Mouse (Mus musculus) midbrain, embryonic 14.5 days (tissue): ENCODE measurements around the gene Cyth2. TPM values are rescaled to one million over a fixed set of nuclear protein-coding genes. Genes with fewer than 3 reads are reported as not detected.

Experiments used
- ATAC-seq: fragments of 200-750 bp; cut with Nextera tagmentation; 2 replicates; pipeline ENCODE4 v1.8.0; 2017; ENCODE audit warnings: moderate number of reproducible peaks, moderate library complexity; ENCODE audit not compliant: low FRiP score, low TSS enrichment
- DNase-seq: peaks from one replicate; pipeline ENCODE4 v3.0.0-alpha.2; 2015
- H3K27ac ChIP-seq: fragments of 300-500 bp; sonication (generic); replicated peaks from 2 replicates; pipeline ENCODE4 v1.5.1; 2014; ENCODE audit warnings: mild to moderate bottlenecking, low read depth, low read length, moderate library complexity
- H3K27me3 ChIP-seq: fragments of 300-500 bp; sonication (generic); 2 replicates; pipeline ENCODE4 v1.6.1; 2014; ENCODE audit warnings: low read length, control low read depth, mixed read lengths; ENCODE audit not compliant: control insufficient read depth, insufficient read depth
- H3K36me3 ChIP-seq: fragments of 300-500 bp; sonication (generic); 2 replicates; pipeline ENCODE4 v1.6.1; 2014; ENCODE audit warnings: low read length, control low read depth; ENCODE audit not compliant: control insufficient read depth, insufficient read depth
- H3K4me1 ChIP-seq: fragments of 300-500 bp; sonication (generic); 2 replicates; pipeline ENCODE4 v1.6.1; 2014; ENCODE audit warnings: mild to moderate bottlenecking, antibody characterized with exemption, low read length, control low read depth; ENCODE audit not compliant: control insufficient read depth, insufficient read depth
- H3K4me2 ChIP-seq: fragments of 300-500 bp; sonication (generic); 2 replicates; pipeline ENCODE4 v1.6.1; 2014; ENCODE audit warnings: mild to moderate bottlenecking, low read length, moderate library complexity
- H3K4me3 ChIP-seq: fragments of 300-500 bp; sonication (generic); replicated peaks from 2 replicates; pipeline ENCODE4 v1.5.1; 2014; ENCODE audit warnings: low read depth, low read length
- H3K9ac ChIP-seq: fragments of 300-500 bp; sonication (generic); replicated peaks from 2 replicates; pipeline ENCODE4 v1.6.1; 2014; ENCODE audit warnings: mild to moderate bottlenecking, low read length, moderate library complexity
- H3K9me3 ChIP-seq: fragments of 300-500 bp; sonication (generic); 2 replicates; pipeline ENCODE4 v1.6.1; 2016; ENCODE audit warnings: low read length, control low read depth, mixed read lengths; ENCODE audit not compliant: control insufficient read depth
- WGBS: fragments of 180-500 bp; shearing (Covaris S2); extraction: QIAGEN DNeasy Blood & Tissue Kit; methylation state at CpG from one replicate; pipeline ENCODE4 v1.1.7; 2014; 5-methylcytosine and 5-hydroxymethylcytosine counted together
- polyA plus RNA-seq: library from polyadenylated mRNA; unstranded; fragments of >200 nt; fragmentation: Nextera tagmentation; extraction: Ambion mirVana; gene quantifications from 2 replicates; pipeline ENCODE4 v1.2.1, GENCODE M21; 2014

Gene Cyth2
- polyA plus RNA-seq, 1 experiment from 2014 or later: 281 TPM

DNA sequence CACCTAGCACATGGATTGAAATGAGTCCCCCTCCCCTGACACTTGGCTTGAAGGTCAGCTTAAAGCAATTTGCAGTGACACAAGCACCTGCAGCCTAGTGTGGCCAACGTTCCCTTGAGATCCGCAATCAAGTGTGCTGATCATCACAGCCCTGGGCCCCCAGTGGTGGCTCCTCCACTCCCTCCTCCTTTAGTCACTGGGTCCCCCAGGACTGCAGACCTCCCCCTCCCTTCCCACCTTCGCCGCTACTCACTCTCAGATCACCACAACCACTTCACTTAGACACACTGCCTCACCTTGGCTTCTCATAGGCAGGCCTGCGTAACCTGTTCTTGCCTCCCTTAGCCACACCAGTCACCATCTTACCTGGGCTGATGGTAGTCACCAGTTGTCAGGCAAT lies 8.4 kb downstream of the Cyth2 start:
- WGBS: 64% methylated on average over 5 of the region's 5 CpGs
- Histone ChIP-seq H3K9ac (no peak overlapping the region), H3K4me3 (no peak overlapping the region), H3K4me1 (no peaks in the 10 kb centered on the region), H3K27ac (peak overlapping the region; percentile 6; the same call in 1 of the 2 replicates), H3K9me3 (no peaks in the 10 kb centered on the region), H3K27me3 (no peaks in the 10 kb centered on the region), H3K4me2 (no peak overlapping the region), H3K36me3 (peaks cover 93% of the 10 kb centered on the region)
- DNase-seq (no peak), ATAC-seq (no peak)

DNA sequence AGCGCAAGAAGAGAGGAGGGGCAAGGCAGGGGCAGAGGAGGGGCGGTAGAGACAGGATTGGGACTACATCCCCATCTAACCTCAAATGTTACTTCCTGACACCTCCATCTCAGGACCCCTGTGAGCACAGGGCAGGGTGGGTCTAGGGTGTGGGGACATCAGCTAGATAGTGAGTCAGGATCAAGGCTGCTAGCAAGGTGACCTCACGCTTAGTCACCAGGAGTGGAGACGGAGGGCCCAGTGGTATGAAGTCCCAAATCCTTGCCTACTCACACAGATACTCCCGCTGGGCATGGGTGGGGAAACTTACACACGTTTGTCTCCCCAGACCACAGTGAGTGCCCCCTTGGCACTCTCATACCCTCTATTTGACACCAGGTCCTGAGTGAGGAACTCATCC lies 11.8 kb downstream of the Cyth2 start:
- no peaks in the 10 kb centered on the region for H3K9me3 ChIP-seq
- no peaks in the 10 kb centered on the region for H3K27me3 ChIP-seq
- DNase-seq (no peak), ATAC-seq (no peak)
- H3K4me3 ChIP-seq: no peak overlapping the region
- H3K27ac ChIP-seq: no peak overlapping the region
- H3K36me3 ChIP-seq: peaks cover 85% of the 10 kb centered on the region
- H3K4me1 ChIP-seq: peaks cover 13% of the 10 kb centered on the region
- no peak overlapping the region for H3K9ac ChIP-seq
- H3K4me2 ChIP-seq: no peak overlapping the region
- whole genome bisulfite sequencing: 94% methylated on average over 6 of the region's 6 CpGs

DNA sequence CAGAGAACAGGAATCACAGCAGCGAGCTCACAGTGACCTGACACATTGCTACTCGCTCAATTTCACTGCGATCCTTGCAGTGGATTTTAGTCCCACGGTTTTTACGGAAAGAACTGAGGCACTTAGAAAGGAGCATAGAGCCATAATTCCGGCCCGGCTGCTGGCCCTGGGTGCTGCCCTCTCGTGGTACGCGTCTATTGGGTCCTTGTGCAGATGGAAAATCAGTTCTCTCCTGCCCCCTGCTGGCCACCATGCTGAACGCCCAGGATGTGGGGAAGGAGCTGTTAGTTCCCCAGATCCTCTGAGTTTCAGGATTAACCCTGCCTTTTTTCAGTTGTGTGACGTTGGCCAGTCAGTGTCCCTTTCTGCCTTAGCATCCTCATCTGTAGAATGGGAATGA lies 13.0 kb downstream of the Cyth2 start:
- H3K4me2 ChIP-seq: no peak overlapping the region
- DNase-seq (peak; percentile 96), ATAC-seq (peak; percentile 59; the same call in 1 of the 2 replicates)
- H3K4me3 ChIP-seq: no peak overlapping the region
- no peak overlapping the region; the same call in 1 of the 2 replicates for H3K27ac ChIP-seq
- H3K36me3 ChIP-seq: peaks cover 85% of the 10 kb centered on the region
- no peak overlapping the region for H3K9ac ChIP-seq
- H3K27me3 ChIP-seq: no peaks in the 10 kb centered on the region
- 3% methylated on average over 12 of the region's 12 CpGs for WGBS
- no peaks in the 10 kb centered on the region for H3K9me3 ChIP-seq
- peaks cover 16% of the 10 kb centered on the region for H3K4me1 ChIP-seq

DNA sequence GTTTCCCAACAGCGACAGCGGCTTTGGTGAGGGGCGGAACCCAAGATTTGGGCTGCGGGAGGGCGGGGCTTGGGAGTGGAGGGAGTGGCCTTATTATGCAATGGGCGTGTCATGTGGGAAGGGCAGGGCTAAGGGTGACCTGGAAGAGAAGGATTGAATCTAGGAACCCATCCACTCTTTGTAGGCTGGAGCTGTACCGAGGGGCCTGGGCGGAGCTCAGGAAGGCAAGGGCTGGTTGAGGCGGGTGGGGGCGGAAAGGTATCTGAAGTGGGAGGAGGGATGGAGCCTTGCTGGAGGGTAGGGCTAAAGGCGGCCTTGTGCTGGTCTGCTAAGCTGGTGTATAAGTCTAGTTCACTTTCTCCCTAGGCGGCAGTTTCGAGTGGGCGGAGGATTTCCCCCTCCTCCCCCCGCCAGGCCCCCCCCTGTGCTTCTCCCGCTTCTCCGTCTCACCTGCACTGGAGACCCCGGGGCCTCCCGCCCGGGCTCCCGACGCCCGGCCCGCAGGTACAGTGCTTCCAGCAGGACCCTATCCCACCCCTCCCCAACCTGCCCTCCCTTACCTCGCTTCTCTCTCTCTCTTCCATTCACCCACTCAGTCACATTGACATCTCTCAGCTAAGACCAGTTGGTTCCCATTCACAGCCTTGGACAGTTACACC lies 13.7 kb downstream of the Cyth2 start:
- ATAC-seq: no peak
- Histone ChIP-seq H3K4me1 (peaks cover 16% of the 10 kb centered on the region), H3K36me3 (peaks cover 85% of the 10 kb centered on the region), H3K9ac (no peak overlapping the region), H3K4me2 (no peak overlapping the region), H3K9me3 (no peaks in the 10 kb centered on the region), H3K27me3 (0 out of 2 replicates have a peak, but pooled peaks cover 4% of the 10 kb centered on the region), H3K27ac (no peak overlapping the region; the same call in 1 of the 2 replicates), H3K4me3 (no peak overlapping the region)
- DNase-seq: no peak
- WGBS: 27% methylated on average over 25 of the region's 25 CpGs

DNA sequence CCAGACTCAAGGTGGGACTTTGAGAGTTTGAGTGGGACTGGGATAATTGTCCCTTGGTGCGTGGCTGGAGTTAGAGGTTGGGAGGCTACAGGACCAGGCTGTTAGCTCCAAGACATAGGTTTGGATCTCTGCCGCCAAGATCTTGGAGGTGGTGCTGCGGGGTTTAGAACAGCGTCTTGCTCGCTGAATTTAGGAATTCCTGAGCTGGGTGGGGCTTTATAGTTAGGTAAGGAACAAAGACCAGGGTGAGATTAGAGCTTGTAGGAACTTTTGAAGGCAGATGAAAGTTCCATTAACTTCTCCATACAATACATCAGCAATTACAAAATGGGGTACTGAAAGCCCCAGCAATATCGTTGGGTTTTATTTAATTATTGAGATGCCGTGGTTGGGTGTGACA lies 14.4 kb downstream of the Cyth2 start:
- Histone ChIP-seq H3K36me3 (peaks cover 87% of the 10 kb centered on the region), H3K4me2 (no peak overlapping the region), H3K4me3 (no peak overlapping the region), H3K9ac (no peak overlapping the region), H3K4me1 (peaks cover 16% of the 10 kb centered on the region), H3K27ac (no peak overlapping the region), H3K9me3 (no peaks in the 10 kb centered on the region), H3K27me3 (0 out of 2 replicates have a peak, but pooled peaks cover 4% of the 10 kb centered on the region)
- DNase-seq (no peak), ATAC-seq (no peak)
- WGBS: 44% methylated on average over 7 of the region's 7 CpGs

DNA sequence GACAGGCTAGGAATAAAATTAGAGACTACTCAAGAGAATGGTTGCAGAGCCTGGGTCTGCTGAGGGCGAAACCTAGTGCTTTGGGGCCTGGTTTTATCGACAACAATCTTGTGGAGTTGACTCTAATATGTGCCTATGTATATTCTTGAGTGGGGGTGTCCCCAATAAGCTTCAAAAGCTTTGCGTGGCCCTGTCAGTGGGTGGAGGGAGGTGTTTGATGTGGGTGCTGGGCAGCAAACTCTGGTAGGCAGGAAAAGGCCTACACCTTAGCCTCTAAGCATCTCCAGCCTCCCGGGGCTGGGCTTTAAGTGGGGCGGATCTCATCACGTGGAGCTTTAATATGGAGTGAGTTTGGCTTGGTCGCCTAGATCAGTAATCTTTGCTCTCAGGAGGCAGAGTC lies 15.4 kb downstream of the Cyth2 start:
- Histone ChIP-seq H3K36me3 (peaks cover 91% of the 10 kb centered on the region), H3K4me1 (peaks cover 16% of the 10 kb centered on the region), H3K4me2 (no peak overlapping the region), H3K9me3 (no peaks in the 10 kb centered on the region), H3K9ac (no peak overlapping the region; the same call in 1 of the 2 replicates), H3K4me3 (no peak overlapping the region), H3K27me3 (0 out of 2 replicates have a peak, but pooled peaks cover 4% of the 10 kb centered on the region), H3K27ac (no peak overlapping the region)
- no peak for DNase-seq
- WGBS: 42% methylated on average over 7 of the region's 7 CpGs
- no peak for ATAC-seq

DNA sequence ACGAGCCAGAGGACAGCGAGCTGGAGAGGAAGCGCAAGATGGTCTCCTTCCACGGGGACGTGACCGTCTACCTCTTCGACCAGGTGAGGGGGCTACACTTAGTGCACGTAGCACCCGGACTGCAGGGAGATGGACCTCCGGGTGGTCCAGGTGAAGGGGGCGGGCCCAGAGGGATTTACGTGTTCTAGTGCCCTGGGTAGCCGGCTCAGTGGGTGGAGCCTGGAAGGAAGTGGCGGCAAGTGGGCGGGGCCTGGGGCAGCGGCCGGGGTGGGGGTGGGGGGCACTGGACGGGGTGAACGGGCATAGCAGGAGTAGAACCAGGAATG lies 15.9 kb downstream of the Cyth2 start:
- Histone ChIP-seq H3K4me2 (peak overlapping the region; percentile 51), H3K4me1 (peaks cover 16% of the 10 kb centered on the region), H3K27me3 (0 out of 2 replicates have a peak, but pooled peaks cover 4% of the 10 kb centered on the region), H3K4me3 (peak overlapping the region; percentile 22), H3K36me3 (peaks cover 91% of the 10 kb centered on the region), H3K9me3 (no peaks in the 10 kb centered on the region), H3K9ac (peak overlapping the region; percentile 49), H3K27ac (no peak overlapping the region)
- WGBS: 2% methylated on average over 19 of the region's 19 CpGs
- DNase-seq (no peak), ATAC-seq (no peak)

DNA sequence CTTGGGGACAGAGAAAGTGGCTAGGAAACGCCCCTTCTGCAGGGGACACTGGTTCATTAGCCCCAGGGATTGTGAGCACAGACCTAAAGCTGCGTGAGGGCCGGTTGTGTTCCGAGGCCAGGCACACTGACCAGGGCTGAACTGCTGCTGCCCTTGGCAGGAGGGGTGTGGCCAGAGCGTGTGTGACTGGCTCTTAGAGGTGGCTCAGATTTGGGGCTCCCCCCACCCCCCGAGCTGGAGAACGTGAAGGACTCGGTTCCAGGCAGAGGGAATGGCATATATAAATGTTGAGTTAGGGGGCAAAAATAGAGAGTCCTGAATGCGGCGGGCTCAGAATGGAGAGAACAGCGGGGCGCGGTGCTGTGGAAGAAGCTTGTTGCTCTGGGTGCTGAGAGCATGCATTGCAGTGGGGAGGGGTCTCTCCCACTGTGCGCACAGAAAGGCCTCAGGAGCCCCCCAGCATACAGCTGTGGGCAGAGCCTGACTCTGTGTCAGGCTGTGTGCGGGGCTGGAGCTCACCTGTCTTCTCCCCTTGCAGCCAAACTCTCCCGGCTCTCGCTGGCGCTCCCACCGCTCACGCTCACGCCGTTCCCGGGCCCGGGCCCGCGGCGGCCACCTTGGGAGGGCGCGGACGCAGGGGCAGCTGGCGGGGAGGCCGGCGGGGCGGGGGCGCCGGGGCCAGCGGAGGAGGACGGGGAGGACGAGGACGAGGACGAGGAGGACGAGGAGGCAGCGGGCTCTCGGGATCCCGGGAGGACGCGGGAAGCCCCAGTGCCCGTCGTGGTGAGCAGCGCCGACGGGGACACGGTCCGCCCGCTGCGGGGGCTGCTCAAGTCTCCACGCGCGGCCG lies 16.5 kb downstream of the Cyth2 start:
- Histone ChIP-seq H3K4me1 (peaks cover 16% of the 10 kb centered on the region), H3K27ac (no peak overlapping the region), H3K27me3 (0 out of 2 replicates have a peak, but pooled peaks cover 4% of the 10 kb centered on the region), H3K9me3 (no peaks in the 10 kb centered on the region), H3K9ac (peak overlapping the region; percentile 49), H3K4me3 (peak overlapping the region; percentile 22), H3K4me2 (peak overlapping the region; percentile 51), H3K36me3 (peaks cover 91% of the 10 kb centered on the region)
- DNase-seq (peak; percentile 51), ATAC-seq (no peak)
- WGBS: 2% methylated on average over 54 of the region's 60 CpGs
